Mouse (Mus musculus) forebrain, embryonic 11.5 days (tissue): Measurements from ENCODE around the gene B3glct. TPM values are rescaled to one million over a fixed set of nuclear protein-coding genes. Genes with fewer than 3 reads are reported as not detected.

Source experiments
- ATAC-seq: fragments of 200-750 bp; cut with Nextera tagmentation; replicated peaks from 2 replicates; pipeline ENCODE4 v1.8.0; 2017; ENCODE audit warnings: moderate TSS enrichment; ENCODE audit not compliant: low FRiP score
- DNase-seq: peaks from one replicate; pipeline ENCODE4 v3.0.0-alpha.2; 2017; ENCODE audit warnings: low spot score
- H3K27ac ChIP-seq: fragments of 300-500 bp; sonication (generic); 2 replicates; pipeline ENCODE4 v1.5.1; 2014; ENCODE audit warnings: low read depth, low read length
- H3K27me3 ChIP-seq: fragments of 300-500 bp; sonication (generic); 2 replicates; pipeline ENCODE4 v1.6.1; 2014; ENCODE audit warnings: mild to moderate bottlenecking, low read length, mixed read lengths; ENCODE audit not compliant: control insufficient read depth, insufficient read depth
- H3K36me3 ChIP-seq: fragments of 300-500 bp; sonication (generic); 2 replicates; pipeline ENCODE4 v1.6.1; 2014; ENCODE audit warnings: mild to moderate bottlenecking, low read length, moderate library complexity, mixed read lengths; ENCODE audit not compliant: control insufficient read depth, insufficient read depth
- H3K4me1 ChIP-seq: fragments of 300-500 bp; sonication (generic); replicated peaks from 2 replicates; pipeline ENCODE4 v1.6.1; 2014; ENCODE audit warnings: low read length, mixed read lengths; ENCODE audit not compliant: control insufficient read depth, insufficient read depth
- H3K4me2 ChIP-seq: fragments of 300-500 bp; sonication (generic); 2 replicates; pipeline ENCODE4 v1.6.1; 2014; ENCODE audit warnings: low read depth, mild to moderate bottlenecking, low read length, moderate library complexity, mixed read lengths; ENCODE audit not compliant: severe bottlenecking
- H3K4me3 ChIP-seq: fragments of 300-500 bp; sonication (generic); 2 replicates; pipeline ENCODE4 v1.5.1; 2014; ENCODE audit warnings: low read depth, low read length
- H3K9ac ChIP-seq: fragments of 300-500 bp; sonication (generic); 2 replicates; pipeline ENCODE4 v1.6.1; 2014; ENCODE audit warnings: low read length
- H3K9me3 ChIP-seq: fragments of 300-500 bp; sonication (generic); 2 replicates; pipeline ENCODE4 v1.6.1; 2016; ENCODE audit warnings: low read length, mixed read lengths; ENCODE audit not compliant: control insufficient read depth
- WGBS: fragments of 180-500 bp; shearing (Covaris S2); extraction: QIAGEN DNeasy Blood & Tissue Kit; methylation state at CpG from one replicate; pipeline ENCODE4 v1.1.7; 2014; 5-methylcytosine and 5-hydroxymethylcytosine counted together
- polyA plus RNA-seq: library from polyadenylated mRNA; unstranded; fragments of >200 nt; fragmentation: Nextera tagmentation; extraction: Ambion mirVana; gene quantifications from 2 replicates; pipeline ENCODE4 v1.2.1, GENCODE M21; 2014

Gene B3glct
- polyA plus RNA-seq, 1 experiment from 2014 or later, result 17.1 TPM

- H3K4me3 ChIP-seq, result no peak overlapping the region
- H3K9ac ChIP-seq, result no peak overlapping the region
- no peaks in the 10 kb centered on the region for H3K36me3 ChIP-seq
- H3K27ac ChIP-seq, result no peak overlapping the region
- DNase-seq (no peak), ATAC-seq (no peak)
- no peak overlapping the region for H3K4me2 ChIP-seq
- no peaks in the 10 kb centered on the region; the same call in 1 of the 2 replicates for H3K9me3 ChIP-seq
- H3K27me3 ChIP-seq, result no peaks in the 10 kb centered on the region
- WGBS, result 73% methylated on average over 9 of the region's 9 CpGs
- no peaks in the 10 kb centered on the region for H3K4me1 ChIP-seq
Observed at GRCm38 (mm10) chr5:149658741-149659413, 19.2 kb upstream of the B3glct start.

GRCm38 (mm10) chr5:149659414-149659780, 18.6 kb upstream of the B3glct start:
- no peaks in the 10 kb centered on the region for H3K27me3 ChIP-seq
- no peak overlapping the region for H3K4me3 ChIP-seq
- no peaks in the 10 kb centered on the region for H3K4me1 ChIP-seq
- H3K36me3 ChIP-seq, result no peaks in the 10 kb centered on the region
- no peak overlapping the region for H3K27ac ChIP-seq
- no peak for DNase-seq
- no peak overlapping the region for H3K9ac ChIP-seq
- no peaks in the 10 kb centered on the region; the same call in 1 of the 2 replicates for H3K9me3 ChIP-seq
- H3K4me2 ChIP-seq, result no peak overlapping the region
- ATAC-seq, result no peak
- WGBS, result 71% methylated on average over 9 of the region's 9 CpGs

GRCm38 (mm10) chr5:149661428-149661827, 16.6 kb upstream of the B3glct start:
- H3K27me3 ChIP-seq, result no peaks in the 10 kb centered on the region
- DNase-seq, result no peak
- no peak overlapping the region for H3K4me2 ChIP-seq
- no peak for ATAC-seq
- H3K27ac ChIP-seq, result no peak overlapping the region
- no peak overlapping the region for H3K9ac ChIP-seq
- no peaks in the 10 kb centered on the region for H3K4me1 ChIP-seq
- H3K36me3 ChIP-seq, result no peaks in the 10 kb centered on the region
- no peaks in the 10 kb centered on the region; the same call in 1 of the 2 replicates for H3K9me3 ChIP-seq
- H3K4me3 ChIP-seq, result no peak overlapping the region
- 88% methylated on average over 6 of the region's 6 CpGs for WGBS

GRCm38 (mm10) chr5:149662980-149663379, 15.1 kb upstream of the B3glct start:
- Histone ChIP-seq H3K9me3 (no peaks in the 10 kb centered on the region; the same call in 1 of the 2 replicates), H3K4me1 (no peaks in the 10 kb centered on the region), H3K4me2 (no peak overlapping the region), H3K36me3 (no peaks in the 10 kb centered on the region), H3K4me3 (no peak overlapping the region), H3K9ac (no peak overlapping the region), H3K27me3 (no peaks in the 10 kb centered on the region), H3K27ac (no peak overlapping the region)
- WGBS, result 91% methylated on average over 6 of the region's 6 CpGs
- ATAC-seq, result no peak
- DNase-seq, result no peak

GRCm38 (mm10) chr5:149663417-149663816, 14.6 kb upstream of the B3glct start:
- Histone ChIP-seq H3K9ac (no peak overlapping the region), H3K4me1 (no peaks in the 10 kb centered on the region), H3K9me3 (no peaks in the 10 kb centered on the region; the same call in 1 of the 2 replicates), H3K4me2 (no peak overlapping the region), H3K36me3 (no peaks in the 10 kb centered on the region), H3K4me3 (no peak overlapping the region), H3K27ac (no peak overlapping the region), H3K27me3 (no peaks in the 10 kb centered on the region)
- DNase-seq (no peak), ATAC-seq (no peak)
- WGBS, result 85% methylated on average over 5 of the region's 5 CpGs

GRCm38 (mm10) chr5:149677196-149677595, 834 bp upstream of the B3glct start:
- no peak for ATAC-seq
- Histone ChIP-seq H3K4me3 (no peak overlapping the region), H3K27ac (no peak overlapping the region), H3K9ac (no peak overlapping the region), H3K27me3 (no peaks in the 10 kb centered on the region), H3K9me3 (no peaks in the 10 kb centered on the region), H3K36me3 (no peaks in the 10 kb centered on the region), H3K4me1 (no peaks in the 10 kb centered on the region), H3K4me2 (no peak overlapping the region)
- DNase-seq, result no peak
- WGBS, result 96% methylated on average over 3 of the region's 3 CpGs

GRCm38 (mm10) chr5:149678990-149679348, 939 bp downstream of the B3glct start:
- DNase-seq (no peak), ATAC-seq (peak; percentile 60)
- H3K27ac ChIP-seq, result no peak overlapping the region
- H3K4me2 ChIP-seq, result peak overlapping the region; percentile 92
- H3K9me3 ChIP-seq, result no peaks in the 10 kb centered on the region
- H3K4me1 ChIP-seq, result no peaks in the 10 kb centered on the region
- no peaks in the 10 kb centered on the region for H3K27me3 ChIP-seq
- 2% methylated on average over 15 of the region's 15 CpGs for WGBS
- peak overlapping the region; percentile 89 for H3K9ac ChIP-seq
- H3K4me3 ChIP-seq, result peak overlapping the region; percentile 77
- no peaks in the 10 kb centered on the region for H3K36me3 ChIP-seq

- DNase-seq, result peak; percentile 62
- peak; percentile 11; the same call in 1 of the 2 replicates for ATAC-seq
- H3K27me3 ChIP-seq, result no peaks in the 10 kb centered on the region
- WGBS, result 9% methylated on average over 12 of the region's 12 CpGs
- peak overlapping the region; percentile 92 for H3K4me2 ChIP-seq
- H3K4me1 ChIP-seq, result no peaks in the 10 kb centered on the region
- H3K36me3 ChIP-seq, result no peaks in the 10 kb centered on the region
- H3K4me3 ChIP-seq, result peak overlapping the region; percentile 77
- H3K27ac ChIP-seq, result no peak overlapping the region
- peak overlapping the region; percentile 89 for H3K9ac ChIP-seq
- no peaks in the 10 kb centered on the region for H3K9me3 ChIP-seq
Observed at GRCm38 (mm10) chr5:149679362-149679761, 1.3 kb downstream of the B3glct start.

- DNase-seq (no peak), ATAC-seq (no peak)
- Histone ChIP-seq H3K36me3 (no peaks in the 10 kb centered on the region), H3K9ac (no peak overlapping the region), H3K4me1 (no peaks in the 10 kb centered on the region), H3K4me3 (no peak overlapping the region), H3K27me3 (no peaks in the 10 kb centered on the region), H3K4me2 (no peak overlapping the region), H3K27ac (no peak overlapping the region), H3K9me3 (no peaks in the 10 kb centered on the region)
- WGBS, result 72% methylated on average over 7 of the region's 7 CpGs
Observed at GRCm38 (mm10) chr5:149679886-149680285, 1.9 kb downstream of the B3glct start.
